Mouse (Mus musculus): Measurements from ENCODE around the gene Casq2. TPM values are rescaled to one million over a fixed set of nuclear protein-coding genes. Genes with fewer than 3 reads are reported as not detected.

Casq2 gene
- 4.6 and 6.5 TPM in 2 replicates for polyA plus RNA-seq (2015; fragmentation: Nextera tagmentation; extraction: Ambion mirVana)

DNA sequence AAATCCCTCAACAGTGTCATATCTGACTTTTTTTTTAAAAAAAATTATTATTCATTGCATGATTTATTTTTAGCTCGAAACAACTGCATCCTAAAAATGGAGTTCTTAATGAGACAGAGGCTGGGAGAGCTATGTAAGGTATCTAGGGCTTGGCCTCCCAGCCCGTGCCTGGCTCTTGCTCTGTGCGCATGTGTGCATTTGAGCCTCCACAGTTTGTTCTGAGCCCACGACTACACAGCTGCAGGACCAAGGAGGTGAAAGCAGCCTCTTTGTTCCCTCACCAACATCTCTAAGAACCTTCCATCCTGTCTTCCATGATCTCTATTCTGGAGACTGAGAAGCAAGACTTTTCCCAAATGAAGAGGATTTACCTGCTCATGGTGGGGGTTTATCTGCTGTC lies at the start of gene Casq2:
TSS of gene Casq2 (plus strand) at position 133 of the 400 bp plus-strand sequence.
- H3K9me3 ChIP-seq (replicated peaks): no peaks in the 10 kb centered on the region
- no peak within 1 kb of the TSS for H3K9ac ChIP-seq
- no peaks in the 10 kb centered on the region for H3K36me3 ChIP-seq (replicated peaks)
- H3K27ac ChIP-seq (replicated peaks): no peak within 1 kb of the TSS
- ATAC-seq (ENCODE audit: insufficient read depth): no peak
- H3K4me1 ChIP-seq (replicated peaks): no peaks in the 10 kb centered on the region
- no peak within 1 kb of the TSS for H3K4me2 ChIP-seq
- WGBS (ENCODE audit: insufficient replicate concordance): 44% methylated on average over 4 of the region's 4 CpGs
- peaks cover 14% of the 10 kb centered on the region for H3K27me3 ChIP-seq
- no peak within 1 kb of the TSS for H3K4me3 ChIP-seq (replicated peaks)

DNA sequence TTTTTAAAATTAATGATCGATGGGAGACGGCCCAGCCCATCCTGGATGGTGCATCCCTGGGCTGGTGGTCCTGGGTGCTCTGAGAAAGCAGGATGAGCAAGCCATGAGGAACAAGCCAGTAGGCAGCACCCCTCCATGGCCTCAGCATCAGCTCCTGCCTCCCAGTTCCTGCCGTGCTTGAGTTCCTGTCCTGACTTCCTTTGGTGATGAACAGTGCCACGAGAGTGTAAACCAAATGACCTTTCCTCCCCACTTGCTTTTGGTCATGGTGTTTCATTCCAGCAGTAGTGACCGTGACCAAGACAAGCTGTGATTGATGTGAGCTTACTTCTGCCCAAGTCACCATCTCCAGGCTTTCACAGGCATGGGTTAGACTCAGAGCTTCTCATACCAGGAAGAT lies 48.4 kb upstream of the Casq2 start:
- no peak overlapping the region for H3K9ac ChIP-seq
- WGBS (ENCODE audit: insufficient replicate concordance): 57% methylated on average over 5 of the region's 5 CpGs
- H3K4me1 ChIP-seq (replicated peaks): no peaks in the 10 kb centered on the region
- H3K36me3 ChIP-seq (replicated peaks): no peaks in the 10 kb centered on the region
- no peak overlapping the region for H3K27ac ChIP-seq (replicated peaks)
- H3K9me3 ChIP-seq (replicated peaks): no peaks in the 10 kb centered on the region
- ATAC-seq (ENCODE audit: insufficient read depth): no peak
- H3K27me3 ChIP-seq: no peaks in the 10 kb centered on the region
- H3K4me3 ChIP-seq (replicated peaks): no peak overlapping the region
- no peak overlapping the region for H3K4me2 ChIP-seq

DNA sequence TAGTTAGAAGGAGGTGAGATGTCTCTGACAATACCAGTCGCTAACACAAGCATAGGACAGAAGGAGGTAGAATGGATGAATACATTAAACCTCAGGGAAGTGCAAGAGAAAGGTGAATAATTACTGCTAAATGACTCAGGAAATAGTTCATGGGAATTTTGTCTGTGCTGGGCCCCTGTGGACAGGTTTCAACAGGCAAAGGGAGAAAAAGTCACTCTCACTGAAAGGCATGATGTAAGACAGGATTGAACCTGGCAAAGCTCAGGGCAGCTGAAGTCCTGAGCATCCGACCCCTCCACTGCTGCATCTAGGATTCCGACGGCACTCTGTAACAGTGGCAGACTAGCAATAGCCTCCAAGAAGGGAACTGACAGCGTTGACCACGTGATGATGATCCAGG lies 47.6 kb upstream of the Casq2 start:
- H3K4me2 ChIP-seq: no peak overlapping the region
- no peak for ATAC-seq (ENCODE audit: insufficient read depth)
- no peaks in the 10 kb centered on the region for H3K9me3 ChIP-seq (replicated peaks)
- H3K27me3 ChIP-seq: no peaks in the 10 kb centered on the region
- WGBS (ENCODE audit: insufficient replicate concordance): 59% methylated on average over 6 of the region's 6 CpGs
- H3K36me3 ChIP-seq (replicated peaks): no peaks in the 10 kb centered on the region
- H3K4me1 ChIP-seq (replicated peaks): no peaks in the 10 kb centered on the region
- H3K9ac ChIP-seq: no peak overlapping the region
- H3K4me3 ChIP-seq (replicated peaks): no peak overlapping the region
- no peak overlapping the region for H3K27ac ChIP-seq (replicated peaks)

DNA sequence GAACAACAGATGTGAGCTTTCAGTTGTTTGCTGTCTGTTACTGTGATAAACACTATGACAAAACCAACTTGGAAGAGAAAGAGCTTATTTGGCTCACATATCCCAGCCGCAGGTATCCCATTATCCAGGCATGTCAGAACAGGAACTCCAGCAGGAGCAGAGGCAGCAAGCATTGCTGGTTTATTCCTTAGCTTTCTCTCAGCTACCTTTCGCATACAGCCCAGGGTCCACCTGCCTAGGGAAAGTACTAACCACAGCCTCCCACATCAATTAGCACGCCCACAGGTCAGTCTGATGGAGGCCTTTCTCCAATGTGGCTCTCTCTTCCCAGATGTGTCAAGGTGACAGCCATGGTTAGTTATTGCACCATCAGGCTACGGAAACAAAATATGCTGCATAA lies 44.6 kb upstream of the Casq2 start:
- H3K9ac ChIP-seq: no peak overlapping the region
- no peak overlapping the region for H3K4me3 ChIP-seq (replicated peaks)
- H3K9me3 ChIP-seq (replicated peaks): no peaks in the 10 kb centered on the region
- no peaks in the 10 kb centered on the region for H3K4me1 ChIP-seq (replicated peaks)
- H3K27ac ChIP-seq (replicated peaks): no peak overlapping the region
- no peak for ATAC-seq (ENCODE audit: insufficient read depth)
- no peak overlapping the region for H3K4me2 ChIP-seq
- WGBS (ENCODE audit: insufficient replicate concordance): 62% methylated on average over 4 of the region's 4 CpGs
- no peaks in the 10 kb centered on the region for H3K36me3 ChIP-seq (replicated peaks)
- no peaks in the 10 kb centered on the region for H3K27me3 ChIP-seq

DNA sequence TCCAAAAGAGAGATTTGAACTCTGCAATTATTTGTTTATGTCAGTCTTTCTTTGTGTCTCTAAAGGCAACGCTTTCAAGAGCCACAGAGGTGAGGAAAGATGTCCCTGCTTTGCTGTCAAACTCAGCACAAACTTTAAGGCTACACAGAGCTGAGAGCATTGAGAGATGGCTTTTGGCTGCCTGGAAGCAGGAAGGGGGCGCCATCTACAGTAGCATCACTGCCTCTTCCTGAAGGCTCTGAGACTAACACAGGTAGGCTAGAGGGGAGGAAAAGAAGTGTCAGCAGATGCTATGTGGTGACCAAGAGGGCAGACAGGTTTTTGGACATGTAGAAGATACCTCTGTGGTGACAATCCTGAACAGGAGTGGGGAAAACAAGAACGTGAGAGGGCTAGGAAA lies 41.1 kb upstream of the Casq2 start:
- Histone ChIP-seq H3K27me3 (no peaks in the 10 kb centered on the region), H3K4me1 (replicated peaks) (no peaks in the 10 kb centered on the region), H3K9ac (no peak overlapping the region), H3K27ac (replicated peaks) (no peak overlapping the region), H3K4me3 (replicated peaks) (no peak overlapping the region), H3K4me2 (no peak overlapping the region), H3K36me3 (replicated peaks) (no peaks in the 10 kb centered on the region), H3K9me3 (replicated peaks) (no peaks in the 10 kb centered on the region)
- ATAC-seq (ENCODE audit: insufficient read depth): no peak
- 21% methylated on average over 3 of the region's 3 CpGs for WGBS (ENCODE audit: insufficient replicate concordance)

GRCm38 (mm10) chr3:102047532-102047931 lies 38.7 kb upstream of the Casq2 start:
- Histone ChIP-seq H3K4me2 (no peak overlapping the region), H3K36me3 (replicated peaks) (no peaks in the 10 kb centered on the region), H3K27me3 (no peaks in the 10 kb centered on the region), H3K9me3 (replicated peaks) (no peaks in the 10 kb centered on the region), H3K27ac (replicated peaks) (no peak overlapping the region), H3K4me1 (replicated peaks) (no peaks in the 10 kb centered on the region), H3K4me3 (replicated peaks) (no peak overlapping the region), H3K9ac (no peak overlapping the region)
- 57% methylated on average over 2 of the region's 2 CpGs for WGBS (ENCODE audit: insufficient replicate concordance)
- no peak for ATAC-seq (ENCODE audit: insufficient read depth)

- no peaks in the 10 kb centered on the region for H3K4me1 ChIP-seq (replicated peaks)
- no peak for ATAC-seq (ENCODE audit: insufficient read depth)
- H3K4me2 ChIP-seq: no peak overlapping the region
- H3K36me3 ChIP-seq (replicated peaks): no peaks in the 10 kb centered on the region
- no peaks in the 10 kb centered on the region for H3K9me3 ChIP-seq (replicated peaks)
- no peak overlapping the region for H3K9ac ChIP-seq
- no peak overlapping the region for H3K27ac ChIP-seq (replicated peaks)
- no peak overlapping the region for H3K4me3 ChIP-seq (replicated peaks)
- WGBS (ENCODE audit: insufficient replicate concordance): 68% methylated on average over 14 of the region's 14 CpGs
- H3K27me3 ChIP-seq: no peaks in the 10 kb centered on the region
Observed at GRCm38 (mm10) chr3:102049207-102050104, 36.8 kb upstream of the Casq2 start.

- Histone ChIP-seq H3K27me3 (no peaks in the 10 kb centered on the region), H3K36me3 (replicated peaks) (no peaks in the 10 kb centered on the region), H3K9ac (no peak overlapping the region), H3K4me1 (replicated peaks) (no peaks in the 10 kb centered on the region), H3K9me3 (replicated peaks) (no peaks in the 10 kb centered on the region), H3K4me2 (no peak overlapping the region), H3K4me3 (replicated peaks) (no peak overlapping the region), H3K27ac (replicated peaks) (no peak overlapping the region)
- 40% methylated on average over 3 of the region's 3 CpGs for WGBS (ENCODE audit: insufficient replicate concordance)
- no peak for ATAC-seq (ENCODE audit: insufficient read depth)
Observed at GRCm38 (mm10) chr3:102052036-102052435, 34.2 kb upstream of the Casq2 start.

- Histone ChIP-seq H3K9me3 (replicated peaks) (no peaks in the 10 kb centered on the region), H3K27ac (replicated peaks) (no peak overlapping the region), H3K4me1 (replicated peaks) (no peaks in the 10 kb centered on the region), H3K4me3 (replicated peaks) (no peak overlapping the region), H3K36me3 (replicated peaks) (no peaks in the 10 kb centered on the region), H3K4me2 (no peak overlapping the region), H3K9ac (no peak overlapping the region), H3K27me3 (no peaks in the 10 kb centered on the region)
- WGBS (ENCODE audit: insufficient replicate concordance): 56% methylated on average over 8 of the region's 8 CpGs
- ATAC-seq (ENCODE audit: insufficient read depth): no peak
Observed at GRCm38 (mm10) chr3:102053293-102053692, 32.9 kb upstream of the Casq2 start.

DNA sequence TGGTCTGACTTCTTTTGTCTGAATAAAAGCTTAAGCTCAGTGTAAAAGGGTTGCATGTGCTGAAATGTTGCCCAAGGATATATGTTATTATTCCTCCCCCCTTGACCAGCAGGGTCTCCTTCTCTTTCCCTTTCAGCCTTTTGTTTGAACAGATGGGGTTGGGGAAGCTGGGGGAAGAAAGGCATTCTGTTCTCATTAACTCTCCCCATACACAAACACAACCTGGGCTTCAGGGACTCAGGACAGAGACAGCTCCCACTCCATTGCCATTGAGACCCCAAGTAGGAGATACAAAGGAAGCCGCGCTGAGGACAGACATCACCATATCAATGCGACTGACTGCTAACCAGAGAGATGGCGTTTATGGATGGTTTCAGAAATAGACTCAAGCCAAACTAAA lies 30.3 kb upstream of the Casq2 start:
- no peak overlapping the region for H3K27ac ChIP-seq (replicated peaks)
- no peaks in the 10 kb centered on the region for H3K36me3 ChIP-seq (replicated peaks)
- ATAC-seq (ENCODE audit: insufficient read depth): no peak
- 69% methylated on average over 4 of the region's 4 CpGs for WGBS (ENCODE audit: insufficient replicate concordance)
- no peaks in the 10 kb centered on the region for H3K9me3 ChIP-seq (replicated peaks)
- H3K4me2 ChIP-seq: no peak overlapping the region
- no peaks in the 10 kb centered on the region for H3K4me1 ChIP-seq (replicated peaks)
- H3K4me3 ChIP-seq (replicated peaks): no peak overlapping the region
- H3K9ac ChIP-seq: no peak overlapping the region
- no peaks in the 10 kb centered on the region for H3K27me3 ChIP-seq

DNA sequence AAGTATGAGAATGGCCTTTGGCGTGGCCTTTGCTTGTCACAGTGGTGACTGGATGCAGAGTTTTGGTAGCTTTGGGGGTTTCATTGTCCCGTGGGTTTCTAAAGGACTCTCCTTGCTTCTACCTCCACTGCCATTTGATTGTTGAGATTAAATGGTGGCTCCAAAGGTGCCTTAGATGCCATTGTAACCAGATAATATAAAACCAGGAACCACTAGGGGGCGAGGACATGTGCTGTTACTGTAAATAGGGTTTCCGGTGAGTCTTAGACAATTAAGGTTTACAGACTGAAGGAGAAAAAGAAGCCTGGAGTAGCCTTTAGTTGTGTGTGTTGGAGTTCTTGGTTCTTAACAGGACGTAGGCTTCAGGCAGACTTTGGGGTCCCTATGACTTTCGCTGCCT lies 26.1 kb upstream of the Casq2 start:
- Histone ChIP-seq H3K4me3 (replicated peaks) (no peak overlapping the region), H3K27ac (replicated peaks) (no peak overlapping the region), H3K4me2 (no peak overlapping the region), H3K36me3 (replicated peaks) (no peaks in the 10 kb centered on the region), H3K4me1 (replicated peaks) (peaks cover 6% of the 10 kb centered on the region; the same call in 1 of the 2 replicates), H3K9ac (no peak overlapping the region), H3K9me3 (replicated peaks) (no peaks in the 10 kb centered on the region), H3K27me3 (no peaks in the 10 kb centered on the region)
- no peak for ATAC-seq (ENCODE audit: insufficient read depth)
- whole genome bisulfite sequencing (ENCODE audit: insufficient replicate concordance): 45% methylated on average over 6 of the region's 6 CpGs

Data from liver, embryonic 15.5 days (tissue).